Comparison of ENCODE assay signal across 9 mouse cellular contexts in genomic region chr7:19095751-19096110, GRCm38 (mm10). TPM values are rescaled to one million over a fixed set of nuclear protein-coding genes. Genes with fewer than 3 reads are reported as not detected.
DNase-seq lines count a peak whose midpoint lies in the region; ATAC-seq and TF ChIP-seq lines count a peak whose summit lies in the region.
"Had no signal": no experiment of that assay in that cellular context is flagged by ENCODE, and none has a peak within 500 bp of the region (broad histone marks: within the 10 kb centered on the region; RNA-seq: fewer than 3 reads in every experiment).

No protein-coding gene starts in this region.

- H3K27ac ChIP-seq in embryonic fibroblast, embryonic 13.5 days (ENCODE audit: insufficient read depth, low read length), result peak overlapping the region; percentile 16; the same call in 1 of the 2 replicates
- peak overlapping the region; percentile 95 for H3K27ac ChIP-seq in limb, embryonic 10.5 days
- no peak overlapping the region for H3K27ac ChIP-seq in midbrain, embryonic 11.5 days (ENCODE audit: low read depth, low read length)

- H3K4me1 ChIP-seq in embryonic fibroblast, embryonic 13.5 days (ENCODE audit: control insufficient read depth, insufficient read depth, low read length), result 0 out of 2 replicates have a peak, but pooled peaks cover 2% of the 10 kb centered on the region
- H3K4me1 ChIP-seq in limb, embryonic 10.5 days, result peaks cover 54% of the 10 kb centered on the region
- peaks cover 39% of the 10 kb centered on the region for H3K4me1 ChIP-seq in midbrain, embryonic 11.5 days (ENCODE audit: control insufficient read depth, insufficient read depth, low read length)

- intact Hi-C loops in heart, postnatal 14 days (cut with DNase I), result no loop called here

- H3K36me3 ChIP-seq in limb, embryonic 10.5 days, result peaks cover 28% of the 10 kb centered on the region
- H3K36me3 ChIP-seq in midbrain, embryonic 11.5 days (ENCODE audit: control insufficient read depth, insufficient read depth, low read length), result peaks cover 7% of the 10 kb centered on the region

- TF ChIP-seq CTCF in embryonic fibroblast, embryonic 13.5 days (IDR thresholded peaks at IDR 0.05; ENCODE audit: borderline replicate concordance, insufficient read depth, low read length), result no peak

- DNase-seq in urinary bladder, postnatal 4 days (ENCODE audit: low spot score in 2 of 2), result peak; percentile 69 to 86
- DNase-seq in urinary bladder, adult 18-20 months (ENCODE audit: low spot score in 2 of 2), result no peak
- peak; percentile 69 to 76 for DNase-seq in heart, postnatal 14 days
- peak; percentile 87 for DNase-seq in limb, embryonic 10.5 days (ENCODE audit: low spot score)
- peak; percentile 95 for DNase-seq in midbrain, embryonic 11.5 days (ENCODE audit: low spot score, missing footprints)
- DNase-seq in c-Kit-positive CD71-positive TER-119-positive erythroid progenitor cells, embryonic 14.5 days (ENCODE audit: low spot score), result no peak
- no peak for DNase-seq in T-cell, adult 2 months (ENCODE audit: low spot score)

- peak; percentile 30; the same call in 1 of the 2 replicates for TF ChIP-seq POLR2A in embryonic fibroblast, embryonic 13.5 days (IDR thresholded peaks at IDR 0.05; ENCODE audit: low read depth, low read length)

- ATAC-seq in midbrain, embryonic 11.5 days (ENCODE audit: low FRiP score), result no peak

- WGBS in limb, embryonic 10.5 days, result under 1% methylated on average over 19 of the region's 19 CpGs
- under 1% methylated on average over 19 of the region's 19 CpGs for WGBS in midbrain, embryonic 11.5 days

- peaks cover 16% of the 10 kb centered on the region for H3K27me3 ChIP-seq in limb, embryonic 10.5 days (ENCODE audit: low read depth, poor library complexity, severe bottlenecking)
- peaks cover 12% of the 10 kb centered on the region; the same call in 1 of the 2 replicates for H3K27me3 ChIP-seq in midbrain, embryonic 11.5 days (ENCODE audit: control insufficient read depth, insufficient read depth, low read length)

- peak overlapping the region; percentile 56 for H3K4me3 ChIP-seq in embryonic fibroblast, embryonic 13.5 days (ENCODE audit: insufficient read depth, low read length)
- H3K4me3 ChIP-seq in limb, embryonic 10.5 days, result peak overlapping the region; percentile 67
- peak overlapping the region; percentile 73 for H3K4me3 ChIP-seq in midbrain, embryonic 11.5 days (ENCODE audit: low read depth, low read length)

- peak overlapping the region; percentile 89 for H3K9ac ChIP-seq in midbrain, embryonic 11.5 days (ENCODE audit: low read length)

- peak overlapping the region; percentile 95 for H3K4me2 ChIP-seq in midbrain, embryonic 11.5 days

- H3K9me3 ChIP-seq in limb, embryonic 10.5 days (replicated peaks), result no peaks in the 10 kb centered on the region
- no peaks in the 10 kb centered on the region for H3K9me3 ChIP-seq in midbrain, embryonic 11.5 days (ENCODE audit: control insufficient read depth, low read length)

RNA-seq across cellular contexts. Expression of gene Six5, which starts 1.3 kb away (rescaled TPM):
- 7.4 and 11.4 TPM in 2 replicates for polyA plus RNA-seq in embryonic fibroblast, embryonic 13.5 days (2011; ENCODE audit: insufficient read length, low read depth, missing spikeins)
- 1 to 10 TPM; 9.0 to 9.1 TPM for total RNA-seq in heart, postnatal 14 days (2021)
- polyA plus RNA-seq in limb, embryonic 10.5 days (2016; fragmentation: Nextera tagmentation; extraction: Ambion mirVana), result 5.7 and 7.5 TPM in 2 replicates
- 7.0 and 8.8 TPM in 2 replicates for polyA plus RNA-seq in midbrain, embryonic 11.5 days (2014; fragmentation: Nextera tagmentation; extraction: Ambion mirVana)

RNA-seq across cellular contexts. Expression of gene Dmpk, which starts 12.1 kb away (rescaled TPM):
- polyA plus RNA-seq in embryonic fibroblast, embryonic 13.5 days (2011; ENCODE audit: insufficient read length, low read depth, missing spikeins), result 75.4 and 114 TPM in 2 replicates
- total RNA-seq in heart, postnatal 14 days (2021), result 100 to 1,000 TPM; 473 to 516 TPM
- 7.2 and 8.7 TPM in 2 replicates for polyA plus RNA-seq in limb, embryonic 10.5 days (2016; fragmentation: Nextera tagmentation; extraction: Ambion mirVana)
- polyA plus RNA-seq in midbrain, embryonic 11.5 days (2014; fragmentation: Nextera tagmentation; extraction: Ambion mirVana), result 7.0 and 7.3 TPM in 2 replicates

RNA-seq across cellular contexts. Expression of gene Dmwd, which starts 19.7 kb away (rescaled TPM):
- 39.0 and 47.0 TPM in 2 replicates for polyA plus RNA-seq in embryonic fibroblast, embryonic 13.5 days (2011; ENCODE audit: insufficient read length, low read depth, missing spikeins)
- 10 to 100 TPM; 42.1 to 45.1 TPM for total RNA-seq in heart, postnatal 14 days (2021)
- 20.0 and 21.4 TPM in 2 replicates for polyA plus RNA-seq in limb, embryonic 10.5 days (2016; fragmentation: Nextera tagmentation; extraction: Ambion mirVana)
- polyA plus RNA-seq in midbrain, embryonic 11.5 days (2014; fragmentation: Nextera tagmentation; extraction: Ambion mirVana), result 15.2 and 16.9 TPM in 2 replicates

RNA-seq across cellular contexts. Expression of gene Gm4969, which starts 22.4 kb away (rescaled TPM):
- not detected in 2 replicates for polyA plus RNA-seq in embryonic fibroblast, embryonic 13.5 days (2011; ENCODE audit: insufficient read length, low read depth, missing spikeins)
- under 1 TPM in 1 of 2 experiments, not detected in 1; 0.12 TPM for total RNA-seq in heart, postnatal 14 days (2021)
- polyA plus RNA-seq in limb, embryonic 10.5 days (2016; fragmentation: Nextera tagmentation; extraction: Ambion mirVana), result 1.1 and 2.2 TPM in 2 replicates
- polyA plus RNA-seq in midbrain, embryonic 11.5 days (2014; fragmentation: Nextera tagmentation; extraction: Ambion mirVana), result 0.46 and 0.58 TPM in 2 replicates
- polyA plus RNA-seq: spleen, adult 2 months had no signal

RNA-seq across cellular contexts. Expression of gene Fbxo46, which starts 23.9 kb away (rescaled TPM):
- 4.8 and 7.1 TPM in 2 replicates for polyA plus RNA-seq in embryonic fibroblast, embryonic 13.5 days (2011; ENCODE audit: insufficient read length, low read depth, missing spikeins)
- total RNA-seq in heart, postnatal 14 days (2021), result 1 to 10 TPM; 5.7 to 6.6 TPM
- polyA plus RNA-seq in limb, embryonic 10.5 days (2016; fragmentation: Nextera tagmentation; extraction: Ambion mirVana), result 15.2 and 19.6 TPM in 2 replicates
- 9.4 and 9.5 TPM in 2 replicates for polyA plus RNA-seq in midbrain, embryonic 11.5 days (2014; fragmentation: Nextera tagmentation; extraction: Ambion mirVana)

Comparison
In these comparisons a context has a peak if more than half of its experiments do, and no peak if none do; other contexts are left out.
1. DNase-seq: peak in urinary bladder, postnatal 4 days (2 of 2), heart, postnatal 14 days (2 of 2), limb, embryonic 10.5 days (single experiment) and midbrain, embryonic 11.5 days (single experiment); none in urinary bladder, adult 18-20 months (0 of 2), c-Kit-positive CD71-positive TER-119-positive erythroid progenitor cells, embryonic 14.5 days (single experiment) and T-cell, adult 2 months (single experiment).
2. Peak in every context shown above with its lines, with median percentiles within 50 percentile points of each other: H3K4me3 ChIP-seq.